Mouse (Mus musculus): Measurements from ENCODE around the gene Prkn. TPM values are rescaled to one million over a fixed set of nuclear protein-coding genes. Genes with fewer than 3 reads are reported as not detected.

Prkn gene
- total and polyA plus RNA-seq, 3 experiments = 4.5 to 10.6 (median 10.3) TPM

DNA sequence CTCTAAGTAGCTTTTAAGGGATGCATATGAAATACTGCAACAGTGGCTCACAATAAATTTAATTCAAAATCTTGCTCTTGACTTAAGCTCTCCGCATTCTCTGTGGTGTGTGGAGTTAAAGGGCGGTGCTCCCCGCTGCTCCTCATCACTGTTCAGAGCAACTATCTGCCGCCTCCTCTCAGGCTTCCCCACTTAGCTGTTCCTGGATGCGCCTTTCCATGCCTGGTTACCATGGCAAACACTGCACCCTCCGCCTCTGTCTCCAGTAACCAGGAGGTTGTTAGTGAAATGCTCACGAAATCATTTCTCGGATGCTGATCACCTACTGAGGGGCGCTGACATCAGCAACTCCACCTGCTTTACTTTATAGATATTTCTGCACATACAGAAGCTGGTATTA, 1080.8 kb downstream of the Prkn start:
- no peaks in the 10 kb centered on the region for H3K4me1 ChIP-seq (ENCODE audit: control insufficient read depth, insufficient read depth, low read length)
- intact Hi-C loops (cut with DNase I) = no loop called here
- H3K79me2 ChIP-seq (replicated peaks; ENCODE audit: control insufficient read depth, insufficient read depth, low read length) = no peaks in the 10 kb centered on the region
- H3K27ac ChIP-seq = no peak overlapping the region
- no peaks in the 10 kb centered on the region for H3K36me3 ChIP-seq (ENCODE audit: control insufficient read depth, insufficient read depth, low read length)
- H3K4me3 ChIP-seq = no peak overlapping the region
- no peak for DNase-seq
- TF ChIP-seq EP300 (IDR thresholded peaks at IDR 0.05; ENCODE audit: insufficient read depth, low read depth, low read length) = no peak
- TF ChIP-seq CTCF (IDR thresholded peaks at IDR 0.05) = no peak
- no peak for TF ChIP-seq POLR2A (IDR thresholded peaks at IDR 0.05; ENCODE audit: insufficient read depth, low read depth, low read length)
- WGBS = 82% methylated on average over 9 of the region's 9 CpGs
- no peak overlapping the region for H3K9ac ChIP-seq (ENCODE audit: low read depth, low read length)
- H3K27me3 ChIP-seq (ENCODE audit: control insufficient read depth, insufficient read depth, low read length) = no peaks in the 10 kb centered on the region

GRCm38 (mm10) chr17:11923989-11924388, 1083.8 kb downstream of the Prkn start:
- Histone ChIP-seq H3K27ac (no peak overlapping the region), H3K79me2 (replicated peaks; ENCODE audit: control insufficient read depth, insufficient read depth, low read length) (no peaks in the 10 kb centered on the region), H3K27me3 (ENCODE audit: control insufficient read depth, insufficient read depth, low read length) (no peaks in the 10 kb centered on the region), H3K36me3 (ENCODE audit: control insufficient read depth, insufficient read depth, low read length) (no peaks in the 10 kb centered on the region), H3K4me3 (no peak overlapping the region), H3K9ac (ENCODE audit: low read depth, low read length) (no peak overlapping the region), H3K4me1 (ENCODE audit: control insufficient read depth, insufficient read depth, low read length) (no peaks in the 10 kb centered on the region)
- intact Hi-C loops (cut with DNase I) = no loop called here
- TF ChIP-seq EP300 (IDR thresholded peaks at IDR 0.05; ENCODE audit: insufficient read depth, low read depth, low read length) = no peak
- TF ChIP-seq POLR2A (IDR thresholded peaks at IDR 0.05; ENCODE audit: insufficient read depth, low read depth, low read length) = no peak
- no peak for TF ChIP-seq CTCF (IDR thresholded peaks at IDR 0.05)
- 80% methylated on average over 9 of the region's 9 CpGs for WGBS
- DNase-seq = no peak

GRCm38 (mm10) chr17:11926865-11927386, 1086.7 kb downstream of the Prkn start:
- WGBS = 46% methylated on average over 11 of the region's 11 CpGs
- peaks cover 2% of the 10 kb centered on the region; the same call in 1 of the 2 replicates for H3K27me3 ChIP-seq (ENCODE audit: control insufficient read depth, insufficient read depth, low read length)
- TF ChIP-seq POLR2A (IDR thresholded peaks at IDR 0.05; ENCODE audit: insufficient read depth, low read depth, low read length) (no peak), EP300 (IDR thresholded peaks at IDR 0.05; ENCODE audit: insufficient read depth, low read depth, low read length) (no peak), CTCF (IDR thresholded peaks at IDR 0.05) (no peak)
- H3K36me3 ChIP-seq (ENCODE audit: control insufficient read depth, insufficient read depth, low read length) = no peaks in the 10 kb centered on the region
- H3K4me3 ChIP-seq = no peak overlapping the region
- H3K27ac ChIP-seq = no peak overlapping the region
- no peaks in the 10 kb centered on the region for H3K4me1 ChIP-seq (ENCODE audit: control insufficient read depth, insufficient read depth, low read length)
- no peaks in the 10 kb centered on the region for H3K79me2 ChIP-seq (replicated peaks; ENCODE audit: control insufficient read depth, insufficient read depth, low read length)
- no peak for DNase-seq
- intact Hi-C loops (cut with DNase I) = no loop called here
- H3K9ac ChIP-seq (ENCODE audit: low read depth, low read length) = no peak overlapping the region

- TF ChIP-seq CTCF (IDR thresholded peaks at IDR 0.05) (no peak), POLR2A (IDR thresholded peaks at IDR 0.05; ENCODE audit: insufficient read depth, low read depth, low read length) (no peak), EP300 (IDR thresholded peaks at IDR 0.05; ENCODE audit: insufficient read depth, low read depth, low read length) (no peak)
- Histone ChIP-seq H3K36me3 (ENCODE audit: control insufficient read depth, insufficient read depth, low read length) (no peaks in the 10 kb centered on the region), H3K27me3 (ENCODE audit: control insufficient read depth, insufficient read depth, low read length) (peaks cover 2% of the 10 kb centered on the region; the same call in 1 of the 2 replicates), H3K4me1 (ENCODE audit: control insufficient read depth, insufficient read depth, low read length) (no peaks in the 10 kb centered on the region), H3K9ac (ENCODE audit: low read depth, low read length) (no peak overlapping the region), H3K4me3 (no peak overlapping the region), H3K79me2 (replicated peaks; ENCODE audit: control insufficient read depth, insufficient read depth, low read length) (no peaks in the 10 kb centered on the region), H3K27ac (no peak overlapping the region)
- intact Hi-C loops (cut with DNase I) = no loop called here
- no peak for DNase-seq
- WGBS = 83% methylated on average over 4 of the region's 4 CpGs
Measured at GRCm38 (mm10) chr17:11931641-11932040, 1091.5 kb downstream of the Prkn start.

GRCm38 (mm10) chr17:11933737-11934136, 1093.6 kb downstream of the Prkn start:
- Histone ChIP-seq H3K27ac (no peak overlapping the region), H3K27me3 (ENCODE audit: control insufficient read depth, insufficient read depth, low read length) (peaks cover 2% of the 10 kb centered on the region; the same call in 1 of the 2 replicates), H3K4me1 (ENCODE audit: control insufficient read depth, insufficient read depth, low read length) (no peaks in the 10 kb centered on the region), H3K36me3 (ENCODE audit: control insufficient read depth, insufficient read depth, low read length) (no peaks in the 10 kb centered on the region), H3K9ac (ENCODE audit: low read depth, low read length) (no peak overlapping the region), H3K4me3 (no peak overlapping the region), H3K79me2 (replicated peaks; ENCODE audit: control insufficient read depth, insufficient read depth, low read length) (no peaks in the 10 kb centered on the region)
- TF ChIP-seq EP300 (IDR thresholded peaks at IDR 0.05; ENCODE audit: insufficient read depth, low read depth, low read length) (no peak), POLR2A (IDR thresholded peaks at IDR 0.05; ENCODE audit: insufficient read depth, low read depth, low read length) (no peak), CTCF (IDR thresholded peaks at IDR 0.05) (no peak)
- DNase-seq = no peak
- 68% methylated on average over 5 of the region's 5 CpGs for whole genome bisulfite sequencing
- intact Hi-C loops (cut with DNase I) = no loop called here

DNA sequence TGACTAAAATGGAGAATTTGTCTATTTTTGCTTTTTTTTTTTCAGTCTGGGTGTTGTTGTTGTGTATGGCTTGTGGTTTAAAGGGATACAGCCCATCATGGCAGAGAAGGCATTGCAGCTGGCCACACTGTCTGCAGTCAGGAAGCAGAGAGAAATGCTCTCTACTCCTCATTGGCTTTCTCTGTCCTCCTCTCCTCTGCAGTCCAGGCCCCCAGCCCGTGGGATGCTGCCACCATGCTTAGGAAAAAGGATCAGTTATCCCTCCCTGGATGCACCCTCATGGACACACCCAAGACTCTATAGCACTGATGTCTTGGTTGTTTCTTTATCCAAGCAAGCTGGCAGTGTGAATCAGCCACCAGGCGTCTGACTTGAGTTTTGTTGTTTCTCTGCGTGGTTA, 1107.3 kb downstream of the Prkn start:
- TF ChIP-seq EP300 (IDR thresholded peaks at IDR 0.05; ENCODE audit: insufficient read depth, low read depth, low read length) (no peak), CTCF (IDR thresholded peaks at IDR 0.05) (no peak), POLR2A (IDR thresholded peaks at IDR 0.05; ENCODE audit: insufficient read depth, low read depth, low read length) (no peak)
- Histone ChIP-seq H3K4me3 (no peak overlapping the region), H3K79me2 (replicated peaks; ENCODE audit: control insufficient read depth, insufficient read depth, low read length) (no peaks in the 10 kb centered on the region), H3K27me3 (ENCODE audit: control insufficient read depth, insufficient read depth, low read length) (no peaks in the 10 kb centered on the region), H3K36me3 (ENCODE audit: control insufficient read depth, insufficient read depth, low read length) (no peaks in the 10 kb centered on the region), H3K27ac (no peak overlapping the region), H3K9ac (ENCODE audit: low read depth, low read length) (no peak overlapping the region), H3K4me1 (ENCODE audit: control insufficient read depth, insufficient read depth, low read length) (no peaks in the 10 kb centered on the region)
- intact Hi-C loops (cut with DNase I) = no loop called here
- 82% methylated on average over 3 of the region's 3 CpGs for WGBS
- no peak for DNase-seq
